Mouse (Mus musculus): ENCODE measurements around the gene Nr3c2.

DNA sequence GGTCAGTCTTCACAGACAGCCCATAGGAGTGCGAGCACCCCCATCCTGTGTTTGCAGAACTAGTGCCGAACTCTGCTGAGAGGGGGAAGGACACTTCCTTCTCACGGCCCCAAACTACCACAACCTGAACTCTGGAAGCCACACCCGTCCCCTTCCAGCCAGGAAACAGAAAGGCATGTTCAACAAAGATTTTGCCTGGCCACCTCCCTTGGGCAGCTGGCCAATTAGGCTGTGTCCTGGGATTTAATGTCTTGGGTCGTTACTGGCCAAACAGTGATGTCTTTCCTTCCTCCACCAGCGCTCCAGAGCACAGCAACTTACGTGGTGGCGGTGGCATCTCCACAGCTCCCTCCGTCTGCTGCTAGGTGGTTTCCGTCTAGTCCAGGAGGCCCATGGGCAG is 377.6 kb downstream of the Nr3c2 start:
- TF ChIP-seq EP300 (optimal IDR thresholded peaks at IDR 0.05) (no peak), CTCF (IDR thresholded peaks at IDR 0.05; ENCODE audit: low read depth) (no peak)
